Comparison of ENCODE assay signal across 14 mouse cellular contexts in the genomic region with DNA sequence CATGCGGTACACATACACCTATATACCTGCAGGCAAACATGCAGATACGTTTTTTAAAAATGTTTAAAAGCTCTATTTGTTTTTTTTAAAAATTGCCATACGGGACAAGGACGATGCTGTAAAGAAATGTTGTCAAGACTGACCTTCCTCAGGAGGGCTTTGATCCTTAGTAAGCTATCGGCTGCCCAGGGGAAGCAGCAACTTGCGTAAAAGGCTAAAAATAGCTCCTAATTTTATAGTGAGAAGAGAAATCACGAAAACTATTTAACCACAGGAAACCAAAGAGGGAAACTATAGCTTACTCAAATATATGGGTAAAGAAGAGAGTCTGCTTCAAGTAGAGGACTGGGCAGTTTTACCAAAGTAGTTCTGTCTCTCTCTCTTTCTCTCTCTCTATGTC.
"Had no signal": no experiment of that assay in that cellular context is flagged by ENCODE, and none has a peak within 500 bp of the region (broad histone marks: within the 10 kb centered on the region; RNA-seq: fewer than 3 reads in every experiment).

No protein-coding gene starts in this region.

- H3K9me3 ChIP-seq: limb, embryonic 12.5 days; liver, embryonic 13.5 days; lung, embryonic 15.5 days; midbrain, embryonic 12.5 days had no signal

- H3K9ac ChIP-seq: liver, embryonic 13.5 days; liver, postnatal 0 days; lung, embryonic 15.5 days had no signal

- H3K4me1 ChIP-seq: liver, embryonic 13.5 days; lung, embryonic 15.5 days had no signal

- DNase-seq: kidney, adult 18-20 months; kidney, postnatal 10 days; layer of hippocampus, postnatal 36 days; liver; liver, embryonic 13.5 days; liver, postnatal 0 days; lung, postnatal 14 days; thymus, postnatal 14 days had no signal

- ATAC-seq: liver, postnatal 0 days had no signal

- H3K27ac ChIP-seq: liver, embryonic 13.5 days; lung, embryonic 15.5 days; macrophage; stomach, postnatal 0 days had no signal

- H3K4me2 ChIP-seq: limb, embryonic 12.5 days; liver, embryonic 13.5 days; lung, embryonic 15.5 days; midbrain, embryonic 12.5 days had no signal

- H3K36me3 ChIP-seq: limb, embryonic 12.5 days; liver, embryonic 13.5 days; lung, embryonic 15.5 days; midbrain, embryonic 12.5 days had no signal

- H3K27me3 ChIP-seq: limb, embryonic 12.5 days; liver, embryonic 13.5 days; lung, embryonic 15.5 days; midbrain, embryonic 12.5 days had no signal

- H3K4me3 ChIP-seq: limb, embryonic 12.5 days; liver, embryonic 13.5 days; lung, embryonic 15.5 days; midbrain, embryonic 12.5 days; myocyte had no signal
